Mouse (Mus musculus) kidney, postnatal 4 days (tissue): Measurements from ENCODE around the gene Grxcr1.

ENCODE experiments used
- DNase-seq, 2 experiments: peaks; one replicate each; pipeline ENCODE4 v3.0.0; 2021; ENCODE audit warnings: mixed read lengths in 2 of 2

Grxcr1 gene

GRCm38 (mm10) chr5:68031744-68032143 is at the start of gene Grxcr1:
Gene Grxcr1 (plus strand): TSS chr5:68031835.
- no peak for DNase-seq

GRCm38 (mm10) chr5:67981946-67982526 is 49.6 kb upstream of the Grxcr1 start:
- no peak for DNase-seq

GRCm38 (mm10) chr5:67990426-67990825 is 41.2 kb upstream of the Grxcr1 start:
- no peak for DNase-seq

- DNase-seq: no peak
These were observed 29.0 kb upstream of the Grxcr1 start for GRCm38 (mm10) chr5:68002611-68003010.

- DNase-seq: peak in 1 of 2 experiments; percentile 5
These were observed 27.7 kb upstream of the Grxcr1 start for GRCm38 (mm10) chr5:68003904-68004303.

GRCm38 (mm10) chr5:68004419-68004818 is 27.2 kb upstream of the Grxcr1 start:
- no peak for DNase-seq

GRCm38 (mm10) chr5:68007074-68007473 is 24.6 kb upstream of the Grxcr1 start:
- no peak for DNase-seq

- no peak for DNase-seq
These were observed 20.1 kb upstream of the Grxcr1 start for GRCm38 (mm10) chr5:68011569-68011968.

- peak; percentile 90 to 92 for DNase-seq
These were observed 19.0 kb upstream of the Grxcr1 start for GRCm38 (mm10) chr5:68012618-68013017.

GRCm38 (mm10) chr5:68020870-68021269 is 10.8 kb upstream of the Grxcr1 start:
- no peak for DNase-seq

- no peak for DNase-seq
These were observed 4.8 kb upstream of the Grxcr1 start for GRCm38 (mm10) chr5:68026658-68027422.

- no peak for DNase-seq
These were observed 4.2 kb upstream of the Grxcr1 start for GRCm38 (mm10) chr5:68027474-68027873.

GRCm38 (mm10) chr5:68033345-68033744 is 1.7 kb downstream of the Grxcr1 start:
- no peak for DNase-seq

- DNase-seq: no peak
These were observed 7.4 kb downstream of the Grxcr1 start for GRCm38 (mm10) chr5:68039077-68039476.

- DNase-seq: no peak
These were observed 11.7 kb downstream of the Grxcr1 start for GRCm38 (mm10) chr5:68043339-68043738.

- peak; percentile 2 to 10 for DNase-seq
These were observed 17.1 kb downstream of the Grxcr1 start for GRCm38 (mm10) chr5:68048783-68049182.

GRCm38 (mm10) chr5:68049536-68049935 is 17.9 kb downstream of the Grxcr1 start:
- DNase-seq: no peak

GRCm38 (mm10) chr5:68051101-68051500 is 19.5 kb downstream of the Grxcr1 start:
- DNase-seq: no peak

- no peak for DNase-seq
These were observed 25.9 kb downstream of the Grxcr1 start for GRCm38 (mm10) chr5:68057574-68057973.

GRCm38 (mm10) chr5:68068694-68069093 is 37.1 kb downstream of the Grxcr1 start:
- no peak for DNase-seq

- DNase-seq: no peak
These were observed 38.7 kb downstream of the Grxcr1 start for GRCm38 (mm10) chr5:68070308-68070707.

- DNase-seq: no peak
These were observed 40.2 kb downstream of the Grxcr1 start for GRCm38 (mm10) chr5:68071857-68072256.

- DNase-seq: no peak
These were observed 55.0 kb downstream of the Grxcr1 start for GRCm38 (mm10) chr5:68086535-68087098.

GRCm38 (mm10) chr5:68087174-68087573 is 55.5 kb downstream of the Grxcr1 start:
- DNase-seq: no peak
